Mouse (Mus musculus) stomach, postnatal 0 days (tissue): ENCODE measurements around the gene Rps9.

Source experiments
- CTCF ChIP-seq: IDR thresholded peaks from 2 replicates; pipeline ENCODE4 v1.5.1; 2016; ENCODE audit warnings: antibody characterized with exemption, low read depth, mild to moderate bottlenecking, moderate library complexity
- EP300 ChIP-seq: optimal IDR thresholded peaks from 2 replicates; pipeline ENCODE3; 2016; ENCODE audit warnings: antibody characterized with exemption

GRCm38 (mm10) chr7:3704475-3704874 lies 682 bp downstream of the Rps9 start:
- no peak for TF ChIP-seq CTCF
- TF ChIP-seq EP300, result no peak
